Mouse (Mus musculus) stomach, postnatal 0 days (tissue): ENCODE results near the gene Psma3. TPM values are rescaled to one million over a fixed set of nuclear protein-coding genes. Genes with fewer than 3 reads are reported as not detected.

Experiments
- ATAC-seq: fragments of 200-750 bp; cut with Nextera tagmentation; 2 replicates; pipeline ENCODE4 v1.8.0; 2017; ENCODE audit not compliant: low FRiP score, low TSS enrichment
- DNase-seq: peaks from one replicate; pipeline ENCODE4 v3.0.0-alpha.2; 2016; ENCODE audit warnings: low spot score
- H3K27ac ChIP-seq: fragments of 300-500 bp; sonication (generic); replicated peaks from 2 replicates; pipeline ENCODE4 v1.5.1; 2014; ENCODE audit warnings: mild to moderate bottlenecking, control low read depth
- H3K27me3 ChIP-seq: fragments of 300-500 bp; sonication (generic); 2 replicates; pipeline ENCODE4 v1.6.1; 2014; ENCODE audit warnings: low read length; ENCODE audit not compliant: control insufficient read depth, insufficient read depth
- H3K36me3 ChIP-seq: fragments of 300-500 bp; sonication (generic); 2 replicates; pipeline ENCODE4 v1.6.1; 2014; ENCODE audit warnings: low read length, mixed read lengths; ENCODE audit not compliant: control insufficient read depth, insufficient read depth
- H3K4me1 ChIP-seq: fragments of 300-500 bp; sonication (generic); replicated peaks from 2 replicates; pipeline ENCODE4 v1.6.1; 2014; ENCODE audit warnings: antibody characterized with exemption; ENCODE audit not compliant: control insufficient read depth, insufficient read depth
- H3K4me2 ChIP-seq: fragments of 300-500 bp; sonication (generic); replicated peaks from 2 replicates; pipeline ENCODE4 v1.6.1; 2014; ENCODE audit warnings: low read depth, mild to moderate bottlenecking, control low read depth, moderate library complexity
- H3K4me3 ChIP-seq: fragments of 300-500 bp; sonication (generic); 2 replicates; pipeline ENCODE4 v1.5.1; 2014; ENCODE audit warnings: low read depth, low read length, control low read depth
- H3K9ac ChIP-seq: fragments of 300-500 bp; sonication (generic); 2 replicates; pipeline ENCODE4 v1.6.1; 2014; ENCODE audit warnings: mild to moderate bottlenecking, low read length, control low read depth, mixed read lengths
- H3K9me3 ChIP-seq: fragments of 300-500 bp; sonication (generic); 2 replicates; pipeline ENCODE4 v1.6.1; 2016; ENCODE audit warnings: low read length; ENCODE audit not compliant: control insufficient read depth
- CTCF ChIP-seq: IDR thresholded peaks from 2 replicates; pipeline ENCODE4 v1.5.1; 2016; ENCODE audit warnings: antibody characterized with exemption, low read depth, mild to moderate bottlenecking, moderate library complexity
- EP300 ChIP-seq: optimal IDR thresholded peaks from 2 replicates; pipeline ENCODE3; 2016; ENCODE audit warnings: antibody characterized with exemption
- WGBS: fragments of 180-500 bp; shearing (Covaris S2); extraction: QIAGEN DNeasy Blood & Tissue Kit; methylation state at CpG from one replicate; pipeline ENCODE4 v1.1.7; 2014; 5-methylcytosine and 5-hydroxymethylcytosine counted together
- polyA plus RNA-seq: library from polyadenylated mRNA; unstranded; fragments of >200 nt; fragmentation: Nextera tagmentation; extraction: Ambion mirVana; gene quantifications from 2 replicates; pipeline ENCODE4 v1.2.1, GENCODE M21; 2015

Psma3 gene
- polyA plus RNA-seq, 1 experiment from 2014 or later, result 479 TPM

DNA sequence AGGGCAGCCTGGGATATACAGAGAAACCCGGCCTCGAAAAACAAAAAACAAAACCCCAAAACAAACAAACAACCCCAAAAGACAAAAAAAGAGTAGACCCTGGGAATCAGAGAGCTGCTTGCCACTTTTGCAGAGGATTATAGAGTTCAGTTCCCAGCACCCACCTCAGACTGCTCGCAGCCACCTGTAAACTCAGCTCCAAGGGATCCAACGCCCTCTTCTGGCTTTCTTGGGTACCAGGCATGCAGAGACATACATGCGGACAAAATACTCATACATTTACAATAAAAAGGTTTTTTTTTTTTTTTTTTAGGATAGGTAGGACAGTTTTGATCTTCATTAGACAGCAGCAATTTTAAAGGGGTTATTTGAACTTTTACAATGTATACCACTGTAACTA lies 22.8 kb downstream of the Psma3 start:
- ATAC-seq (no peak), DNase-seq (no peak)
- peak; percentile 19; the same call in 1 of the 2 replicates for TF ChIP-seq CTCF
- TF ChIP-seq EP300, result no peak
- Histone ChIP-seq H3K4me1 (no peaks in the 10 kb centered on the region), H3K4me3 (no peak overlapping the region), H3K36me3 (peaks cover 2% of the 10 kb centered on the region; the same call in 1 of the 2 replicates), H3K27me3 (no peaks in the 10 kb centered on the region), H3K27ac (no peak overlapping the region), H3K4me2 (no peak overlapping the region), H3K9ac (no peak overlapping the region), H3K9me3 (no peaks in the 10 kb centered on the region)
- WGBS, result 92% methylated on average over 5 of the region's 5 CpGs

DNA sequence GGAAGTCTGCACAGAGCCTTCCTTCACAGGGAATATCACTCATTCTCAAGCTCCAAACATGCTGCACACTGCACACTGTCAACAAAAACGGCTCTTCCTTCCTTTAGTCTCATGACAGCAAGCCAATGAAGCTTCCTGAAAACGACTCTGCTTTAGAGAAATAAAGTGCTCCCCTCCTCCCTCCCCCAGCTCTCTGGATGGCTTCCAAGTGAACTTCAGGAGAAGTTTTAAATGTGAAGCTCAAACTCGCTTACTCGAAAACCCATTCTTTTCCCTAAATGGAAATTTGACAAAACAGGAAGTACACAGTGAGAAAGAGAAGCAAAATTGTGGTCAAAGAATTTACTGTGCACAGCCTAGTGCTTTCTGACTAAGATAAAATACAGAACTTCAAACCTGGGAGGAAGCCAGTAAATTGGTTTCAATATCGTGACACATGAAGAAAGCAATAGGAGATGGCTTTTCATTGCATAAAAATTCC lies 25.0 kb downstream of the Psma3 start:
- Histone ChIP-seq H3K9me3 (no peaks in the 10 kb centered on the region), H3K9ac (no peak overlapping the region), H3K4me2 (no peak overlapping the region; the same call in 1 of the 2 replicates), H3K27me3 (no peaks in the 10 kb centered on the region), H3K36me3 (0 out of 2 replicates have a peak, but pooled peaks cover 5% of the 10 kb centered on the region), H3K4me3 (no peak overlapping the region), H3K27ac (peak overlapping the region; percentile 42), H3K4me1 (no peaks in the 10 kb centered on the region)
- DNase-seq, result peak; percentile 22
- TF ChIP-seq CTCF, result no peak
- TF ChIP-seq EP300, result no peak
- 19% methylated on average over 5 of the region's 5 CpGs for WGBS
- no peak; the same call in 1 of the 2 replicates for ATAC-seq

DNA sequence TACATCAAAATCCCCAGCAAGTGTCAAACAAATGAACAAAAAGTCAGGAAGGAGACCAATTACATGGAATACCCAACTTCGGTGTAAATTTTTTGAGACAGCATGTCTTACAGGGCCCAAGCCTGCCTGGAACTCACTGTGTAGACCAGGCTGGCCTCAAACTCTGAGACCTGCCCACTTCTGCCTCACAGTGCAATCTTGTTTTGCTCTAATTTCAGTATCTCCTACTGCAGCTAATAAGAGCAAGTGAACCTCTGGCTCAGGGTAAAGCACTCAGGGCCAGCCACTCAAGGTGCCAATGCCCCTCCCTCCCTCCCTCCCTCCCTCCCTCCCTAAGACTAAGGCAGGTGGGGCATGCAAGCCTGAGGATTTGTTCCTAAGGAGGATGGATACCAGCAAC lies 25.9 kb downstream of the Psma3 start:
- no peak overlapping the region for H3K9ac ChIP-seq
- no peaks in the 10 kb centered on the region for H3K9me3 ChIP-seq
- no peak overlapping the region for H3K4me2 ChIP-seq
- H3K27ac ChIP-seq, result peak overlapping the region; percentile 30; the same call in 1 of the 2 replicates
- 59% methylated on average over 1 of the region's 1 CpGs for WGBS
- no peaks in the 10 kb centered on the region for H3K4me1 ChIP-seq
- no peak overlapping the region for H3K4me3 ChIP-seq
- H3K27me3 ChIP-seq, result no peaks in the 10 kb centered on the region
- DNase-seq, result no peak
- H3K36me3 ChIP-seq, result peaks cover 8% of the 10 kb centered on the region
- ATAC-seq, result no peak
- TF ChIP-seq CTCF (no peak), EP300 (no peak)

DNA sequence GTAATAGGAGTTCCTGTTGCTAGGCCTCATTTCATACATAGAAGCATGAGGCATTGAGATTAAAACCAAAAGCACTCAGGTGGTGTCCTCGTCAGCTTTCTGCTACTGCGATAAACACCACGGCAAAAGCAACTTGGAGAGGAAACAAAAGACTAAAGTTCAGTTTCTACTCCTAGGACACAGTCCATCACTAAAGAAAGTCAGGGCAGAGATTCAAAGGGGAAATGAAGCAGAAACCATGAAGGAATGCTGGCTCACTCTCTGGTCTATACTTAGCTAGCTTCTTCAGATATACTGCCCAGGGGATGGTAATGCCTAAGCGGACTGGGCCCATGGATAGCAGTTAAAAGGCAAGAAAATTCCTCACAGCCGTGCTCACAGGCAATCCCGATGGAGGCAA lies 27.0 kb downstream of the Psma3 start:
- Histone ChIP-seq H3K4me3 (no peak overlapping the region), H3K9me3 (no peaks in the 10 kb centered on the region), H3K9ac (no peak overlapping the region), H3K27me3 (no peaks in the 10 kb centered on the region), H3K27ac (peak overlapping the region; percentile 13; the same call in 1 of the 2 replicates), H3K4me2 (no peak overlapping the region), H3K36me3 (peaks cover 14% of the 10 kb centered on the region), H3K4me1 (no peaks in the 10 kb centered on the region)
- no peak for DNase-seq
- TF ChIP-seq EP300 (no peak), CTCF (no peak)
- WGBS, result 69% methylated on average over 6 of the region's 6 CpGs
- no peak for ATAC-seq

DNA sequence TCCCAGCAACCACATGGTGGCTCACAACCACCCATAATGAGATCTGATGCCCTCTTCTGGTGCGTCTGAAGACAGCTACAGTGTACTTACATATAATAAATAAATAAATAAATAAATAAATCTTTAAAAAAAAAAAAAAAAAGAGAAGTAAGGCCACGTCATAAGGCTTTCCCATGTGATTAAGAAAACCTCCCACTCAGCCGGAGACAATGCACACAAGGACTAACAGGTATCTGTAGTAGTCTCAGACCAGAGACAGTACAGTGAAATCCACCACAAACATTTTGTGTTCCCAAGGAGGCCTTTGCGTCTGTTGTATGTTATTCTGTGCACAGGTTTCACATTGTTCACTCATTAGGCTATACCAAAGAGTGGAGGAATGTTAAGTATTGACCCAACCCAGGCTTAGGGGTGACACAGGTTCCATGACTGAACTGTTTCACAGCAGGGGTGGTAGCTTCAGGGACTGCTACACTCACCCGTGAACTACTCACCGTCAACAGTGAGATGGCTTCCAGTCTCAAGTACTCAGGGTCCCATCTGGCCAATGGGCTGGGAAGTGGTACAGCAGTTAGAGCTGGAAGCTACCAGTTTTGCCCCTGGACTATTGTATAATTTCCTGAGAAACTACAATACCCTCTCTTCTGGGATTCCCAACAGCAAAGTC lies 29.5 kb downstream of the Psma3 start:
- Histone ChIP-seq H3K27ac (no peak overlapping the region), H3K4me1 (no peaks in the 10 kb centered on the region), H3K4me3 (no peak overlapping the region), H3K27me3 (no peaks in the 10 kb centered on the region), H3K9ac (no peak overlapping the region), H3K9me3 (no peaks in the 10 kb centered on the region), H3K4me2 (no peak overlapping the region), H3K36me3 (peaks cover 19% of the 10 kb centered on the region)
- 88% methylated on average over 5 of the region's 6 CpGs for WGBS
- TF ChIP-seq EP300 (no peak), CTCF (no peak)
- ATAC-seq, result no peak
- DNase-seq, result no peak

DNA sequence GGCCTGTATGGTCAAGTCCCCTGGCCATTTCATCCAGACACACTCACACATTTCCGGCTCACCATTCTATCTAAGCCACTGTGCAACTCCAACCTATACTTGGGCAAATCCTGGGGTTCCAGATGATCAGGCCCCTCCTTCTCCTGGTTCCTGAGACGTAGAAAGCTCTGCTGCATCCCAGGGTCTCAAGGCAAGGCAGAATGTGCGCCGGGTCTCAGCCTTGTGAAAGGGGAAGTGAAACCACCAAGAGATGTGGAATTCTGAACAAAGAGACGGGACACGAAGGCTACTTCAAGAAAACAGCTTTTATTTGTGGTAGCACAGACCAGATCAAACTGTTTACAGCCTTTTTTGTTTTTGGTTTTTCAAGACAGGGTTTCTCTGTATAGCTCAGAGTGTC lies 31.7 kb downstream of the Psma3 start:
- WGBS, result 91% methylated on average over 6 of the region's 6 CpGs
- H3K36me3 ChIP-seq, result peaks cover 19% of the 10 kb centered on the region

More for the DNA sequence above, 31.7 kb downstream of the Psma3 start:
- Histone ChIP-seq H3K4me1 (no peaks in the 10 kb centered on the region), H3K9me3 (no peaks in the 10 kb centered on the region), H3K27me3 (no peaks in the 10 kb centered on the region), H3K4me2 (no peak overlapping the region), H3K27ac (no peak overlapping the region), H3K9ac (no peak overlapping the region), H3K4me3 (no peak overlapping the region)
- DNase-seq (no peak), ATAC-seq (no peak)
- TF ChIP-seq CTCF (no peak), EP300 (no peak)
